Mouse (Mus musculus) thymus, adult 2 months (tissue): ENCODE measurements around the gene Rtn4r. TPM values are rescaled to one million over a fixed set of nuclear protein-coding genes. Genes with fewer than 3 reads are reported as not detected.

Experiments
- DNase-seq: peaks from one replicate; pipeline ENCODE4 v3.0.0; 2021
- H3K27ac ChIP-seq: fragments of 200-500 bp; 2 replicates; pipeline ENCODE4 v1.5.1; 2012; ENCODE audit warnings: low read length, control low read depth; ENCODE audit not compliant: control insufficient read depth, insufficient read depth
- H3K27me3 ChIP-seq: fragments of 200-500 bp; 2 replicates; pipeline ENCODE4 v1.6.1; 2012; ENCODE audit warnings: mild to moderate bottlenecking, low read length, moderate library complexity, mixed read lengths; ENCODE audit not compliant: control insufficient read depth, insufficient read depth
- H3K36me3 ChIP-seq: fragments of 200-500 bp; 2 replicates; pipeline ENCODE4 v1.6.1; 2012; ENCODE audit warnings: mild to moderate bottlenecking, low read length, moderate library complexity; ENCODE audit not compliant: control insufficient read depth, insufficient read depth
- H3K4me1 ChIP-seq: fragments of 200-500 bp; replicated peaks from 2 replicates; pipeline ENCODE4 v1.6.1; 2012; ENCODE audit warnings: low read length; ENCODE audit not compliant: control insufficient read depth, insufficient read depth
- H3K4me3 ChIP-seq: fragments of 200-500 bp; 2 replicates; pipeline ENCODE4 v1.5.1; 2012; ENCODE audit warnings: mild to moderate bottlenecking, low read length, control low read depth, moderate library complexity; ENCODE audit not compliant: control insufficient read depth, insufficient read depth
- CTCF ChIP-seq: fragments of 200-500 bp; IDR thresholded peaks from 2 replicates; pipeline ENCODE4 v1.5.1; 2012; ENCODE audit warnings: mild to moderate bottlenecking, control low read depth, low read length, moderate library complexity, borderline replicate concordance; ENCODE audit not compliant: control insufficient read depth, poor library complexity, insufficient read depth; ENCODE audit errors: extremely low read depth
- POLR2A ChIP-seq: fragments of 200-500 bp; IDR thresholded peaks from 2 replicates; pipeline ENCODE4 v1.6.1; 2012; ENCODE audit warnings: mild to moderate bottlenecking, low read length, control low read depth, moderate library complexity; ENCODE audit not compliant: control insufficient read depth, poor library complexity, insufficient read depth; ENCODE audit errors: extremely low read depth
- WGBS: fragments of 180-500 bp; shearing (Covaris S2); methylation state at CpG from one replicate; pipeline ENCODE4 v1.1.7; 2018; 5-methylcytosine and 5-hydroxymethylcytosine counted together
- polyA plus RNA-seq: library from polyadenylated mRNA; depleted of rRNA; stranded (reverse); fragments of >200 nt; gene quantifications from 2 replicates; pipeline ENCODE4 v1.2.3, GENCODE M21; 2012; rRNA removed

The Rtn4r gene
- 5.7 and 6.6 TPM in 2 replicates for polyA plus RNA-seq

DNA sequence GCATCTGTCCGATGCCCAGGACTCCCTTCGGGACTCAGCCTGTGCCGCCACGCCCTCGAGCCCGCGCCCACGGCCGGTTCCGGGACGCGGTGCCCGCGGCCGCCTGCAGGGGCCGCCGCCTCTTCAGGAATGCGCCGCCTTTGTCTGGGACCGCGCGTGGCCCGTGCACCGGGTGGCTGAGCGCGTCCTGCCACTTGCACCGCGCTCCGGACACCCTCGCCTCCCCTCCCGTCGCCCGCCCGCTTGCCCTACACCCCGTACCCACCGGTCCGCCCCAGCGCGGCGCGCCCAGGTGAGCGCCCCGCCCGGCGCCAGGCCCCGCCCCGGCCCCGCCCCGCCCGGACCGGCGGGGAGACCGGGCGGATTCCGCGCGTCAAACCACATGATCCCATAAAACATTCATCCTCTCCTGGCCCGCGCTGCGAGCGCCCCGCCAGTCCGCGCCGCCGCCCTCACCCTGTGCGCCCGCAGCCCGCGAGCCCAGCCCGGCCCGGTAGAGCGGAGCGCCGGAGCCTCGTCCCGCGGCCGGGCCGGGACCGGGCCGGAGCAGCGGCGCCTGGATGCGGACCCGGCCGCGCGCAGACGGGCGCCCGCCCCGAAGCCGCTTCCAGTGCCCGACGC, at the start of gene Rtn4r:
Gene Rtn4r, plus strand, starts transcription at position 402 of the 621 bp plus-strand sequence.
- H3K27ac ChIP-seq: no peak within 1 kb of the TSS
- peak; percentile 49 for DNase-seq
- WGBS: under 1% methylated on average over 96 of the region's 96 CpGs
- H3K4me1 ChIP-seq: peaks cover 12% of the 10 kb centered on the region
- H3K27me3 ChIP-seq: peaks cover 9% of the 10 kb centered on the region; the same call in 1 of the 2 replicates
- peak within 1 kb of the TSS; percentile 76 for H3K4me3 ChIP-seq
- H3K36me3 ChIP-seq: no peaks in the 10 kb centered on the region
- TF ChIP-seq CTCF: peak; percentile 76; the same call in 1 of the 2 replicates
- no peak for TF ChIP-seq POLR2A

DNA sequence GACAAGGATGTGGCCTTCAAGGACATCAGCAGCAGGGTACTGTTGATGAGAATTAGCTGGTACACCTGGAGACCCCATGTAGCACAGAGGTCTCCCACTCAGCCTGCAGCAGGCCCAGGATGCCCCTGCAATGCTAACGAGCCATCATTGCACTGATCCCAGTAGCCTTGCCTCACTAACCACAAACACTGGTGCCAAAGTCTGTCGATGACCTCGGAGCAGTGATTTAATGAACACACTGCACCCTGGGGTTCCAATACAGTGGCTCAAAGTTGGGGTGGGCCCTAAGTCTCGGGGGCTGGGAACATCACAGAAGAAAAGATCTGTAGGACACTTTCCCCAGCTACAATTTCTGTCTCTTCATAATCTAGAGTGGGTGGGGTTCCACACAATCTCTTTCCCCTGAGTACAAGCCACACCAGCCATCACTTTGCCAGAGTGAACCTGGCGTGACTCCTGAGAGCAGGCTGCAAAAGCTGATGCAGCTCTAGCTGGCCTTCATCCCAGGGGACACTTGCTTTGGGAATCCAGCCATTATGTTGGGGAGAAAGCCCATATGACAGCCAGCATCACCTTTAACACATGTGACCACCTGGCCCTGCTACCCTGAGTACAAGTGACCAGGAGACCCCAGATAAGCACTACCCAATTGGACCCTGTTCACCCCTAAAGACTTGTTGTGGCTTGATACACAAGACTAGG, 49.0 kb upstream of the Rtn4r start:
- Histone ChIP-seq H3K27ac (no peak overlapping the region), H3K27me3 (no peaks in the 10 kb centered on the region), H3K4me3 (no peak overlapping the region), H3K36me3 (no peaks in the 10 kb centered on the region), H3K4me1 (peaks cover 54% of the 10 kb centered on the region)
- TF ChIP-seq CTCF (no peak), POLR2A (no peak)
- 94% methylated on average over 5 of the region's 5 CpGs for WGBS
- no peak for DNase-seq

DNA sequence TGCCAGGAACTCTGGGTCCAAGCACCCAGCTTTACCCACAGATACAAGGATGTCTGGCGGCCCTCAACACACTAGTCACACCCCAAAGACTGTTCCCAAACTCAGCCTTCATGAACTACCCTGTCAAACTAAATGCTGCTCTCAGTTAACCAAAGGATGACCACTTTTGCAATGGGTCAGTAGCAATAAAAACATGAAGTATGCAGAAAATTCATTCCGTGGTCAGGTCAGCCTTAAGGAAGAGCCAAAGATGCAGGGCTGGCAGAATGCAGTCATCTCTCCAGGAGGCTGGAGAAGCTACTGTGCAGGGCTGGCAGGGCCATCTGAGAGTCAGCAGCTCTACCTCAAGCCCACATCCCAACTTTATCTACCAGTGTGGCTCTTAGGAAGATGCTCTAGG, 48.1 kb upstream of the Rtn4r start:
- WGBS: 96% methylated on average over 2 of the region's 2 CpGs
- Histone ChIP-seq H3K4me3 (no peak overlapping the region), H3K36me3 (no peaks in the 10 kb centered on the region), H3K4me1 (peaks cover 47% of the 10 kb centered on the region), H3K27ac (no peak overlapping the region), H3K27me3 (no peaks in the 10 kb centered on the region)
- no peak for TF ChIP-seq POLR2A
- TF ChIP-seq CTCF: no peak
- DNase-seq: no peak

GRCm38 (mm10) chr16:18080171-18080570, 47.3 kb upstream of the Rtn4r start:
- peak; percentile 57 for DNase-seq
- no peak overlapping the region for H3K4me3 ChIP-seq
- TF ChIP-seq CTCF (no peak), POLR2A (no peak)
- whole genome bisulfite sequencing: 35% methylated on average over 7 of the region's 7 CpGs
- H3K4me1 ChIP-seq: peaks cover 39% of the 10 kb centered on the region
- no peaks in the 10 kb centered on the region for H3K27me3 ChIP-seq
- H3K27ac ChIP-seq: peak overlapping the region; percentile 8; the same call in 1 of the 2 replicates
- H3K36me3 ChIP-seq: no peaks in the 10 kb centered on the region

DNA sequence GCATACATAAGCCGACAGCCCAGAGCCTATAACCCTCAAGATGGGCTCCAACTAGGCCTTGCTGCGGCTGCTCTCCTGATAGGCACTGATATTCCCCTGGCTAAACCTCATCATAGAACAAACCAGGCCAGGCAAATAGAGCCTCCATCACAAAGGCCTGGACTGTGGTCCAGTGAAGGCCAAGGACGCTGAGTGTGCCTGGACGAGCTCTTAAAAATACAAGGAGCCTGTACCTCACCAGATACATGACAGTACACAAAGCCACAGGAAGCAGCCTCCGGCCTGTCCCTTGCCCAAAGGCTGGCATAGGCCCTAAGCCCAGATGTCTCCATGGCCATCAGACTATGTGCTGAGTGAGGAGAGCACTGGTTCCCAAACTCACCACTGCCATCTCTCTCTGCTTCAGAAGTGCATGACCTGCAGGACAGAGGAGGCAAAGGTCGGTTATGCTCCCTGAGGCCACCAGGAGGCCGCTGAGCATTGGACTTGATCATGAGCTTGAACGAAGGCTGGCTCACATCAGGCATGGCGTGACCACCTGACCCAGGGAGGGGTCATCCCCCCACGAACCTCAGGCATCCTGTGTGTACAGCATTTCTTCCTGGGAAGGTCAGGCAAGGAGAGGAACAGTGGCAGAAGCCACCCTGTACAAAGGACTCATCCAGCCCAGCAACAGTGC, 46.2 kb upstream of the Rtn4r start:
- DNase-seq: no peak
- H3K27ac ChIP-seq: no peak overlapping the region
- no peak overlapping the region for H3K4me3 ChIP-seq
- no peaks in the 10 kb centered on the region for H3K27me3 ChIP-seq
- H3K36me3 ChIP-seq: no peaks in the 10 kb centered on the region
- peaks cover 28% of the 10 kb centered on the region for H3K4me1 ChIP-seq
- TF ChIP-seq CTCF (no peak), POLR2A (no peak)
- WGBS: 95% methylated on average over 10 of the region's 10 CpGs

GRCm38 (mm10) chr16:18082291-18082690, 45.2 kb upstream of the Rtn4r start:
- Histone ChIP-seq H3K4me1 (peaks cover 25% of the 10 kb centered on the region), H3K4me3 (no peak overlapping the region), H3K27me3 (no peaks in the 10 kb centered on the region), H3K27ac (no peak overlapping the region), H3K36me3 (no peaks in the 10 kb centered on the region)
- TF ChIP-seq POLR2A: no peak
- TF ChIP-seq CTCF: no peak
- DNase-seq: no peak
- 97% methylated on average over 1 of the region's 1 CpGs for WGBS
